Mouse (Mus musculus) megakaryocyte progenitor cell, adult 5-6 weeks (primary cell): ENCODE data around the gene Mtor. TPM values are rescaled to one million over a fixed set of nuclear protein-coding genes. Genes with fewer than 3 reads are reported as not detected.

ENCODE experiments used
- ATAC-seq: replicated peaks from 2 replicates; pipeline ENCODE4 v1.8.0; 2016; ENCODE audit warnings: mild to moderate bottlenecking, moderate TSS enrichment, inconsistent platforms; ENCODE audit not compliant: poor library complexity
- total RNA-seq, 2 experiments: library from RNA; stranded (forward) in 1 of 2; stranded (reverse) in 1 of 2; fragments of 157-497, 149-512 nt in 1 of 2; fragments of 200-1000 nt in 1 of 2; gene quantifications; 2 replicates each; pipeline versions ENCODE4 v1.2.3 to v1.2.4; 2015 to 2017

Mtor gene
- 23.2 and 23.5 TPM in 2 replicates for total RNA-seq (2015)
- total RNA-seq (2017) = 14.7 and 17.9 TPM in 2 replicates

DNA sequence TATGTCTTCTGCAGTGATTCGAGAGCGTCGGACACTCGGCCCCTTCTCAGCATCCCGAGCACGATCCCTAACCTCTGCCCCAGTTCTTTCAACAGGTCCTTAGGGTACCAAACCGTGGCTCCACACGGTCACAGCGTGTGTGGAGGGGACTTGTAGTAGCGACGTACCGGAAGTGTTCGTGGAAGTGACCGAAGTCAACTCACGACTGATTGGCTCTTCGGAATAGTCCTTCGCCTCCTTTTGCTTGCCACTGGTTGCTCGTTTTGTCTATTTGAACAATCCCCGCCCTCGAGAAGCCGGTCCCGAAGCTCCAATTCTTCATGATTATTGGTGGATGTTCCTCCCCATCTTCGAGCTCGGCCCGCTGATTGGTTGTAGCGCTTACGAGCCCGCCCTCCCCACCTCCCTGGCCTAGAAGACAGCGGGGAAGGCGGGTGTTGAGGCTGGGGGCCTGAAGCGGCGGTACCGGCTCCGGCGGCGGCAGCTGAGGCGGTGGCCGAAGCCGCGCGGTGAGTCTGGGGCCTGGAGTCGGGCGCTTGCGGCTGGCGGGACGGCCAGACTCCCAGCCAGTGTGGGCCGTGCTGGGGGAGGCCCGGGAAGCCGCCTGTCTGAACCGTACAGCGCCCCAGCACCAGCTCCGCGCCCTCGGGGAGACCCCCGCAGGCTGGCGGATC lies at the start of gene Mtor:
Gene Mtor, plus strand, starts transcription at position 433 of the 674 bp plus-strand sequence.
- ATAC-seq = peak; percentile 85

GRCm38 (mm10) chr4:148399437-148400094 lies 48.8 kb upstream of the Mtor start:
- no peak for ATAC-seq

GRCm38 (mm10) chr4:148403402-148403801 lies 45.0 kb upstream of the Mtor start:
- no peak for ATAC-seq

- ATAC-seq = no peak
Measured at GRCm38 (mm10) chr4:148404748-148405147, 43.7 kb upstream of the Mtor start.

GRCm38 (mm10) chr4:148405255-148405788 lies 43.1 kb upstream of the Mtor start:
- no peak for ATAC-seq

DNA sequence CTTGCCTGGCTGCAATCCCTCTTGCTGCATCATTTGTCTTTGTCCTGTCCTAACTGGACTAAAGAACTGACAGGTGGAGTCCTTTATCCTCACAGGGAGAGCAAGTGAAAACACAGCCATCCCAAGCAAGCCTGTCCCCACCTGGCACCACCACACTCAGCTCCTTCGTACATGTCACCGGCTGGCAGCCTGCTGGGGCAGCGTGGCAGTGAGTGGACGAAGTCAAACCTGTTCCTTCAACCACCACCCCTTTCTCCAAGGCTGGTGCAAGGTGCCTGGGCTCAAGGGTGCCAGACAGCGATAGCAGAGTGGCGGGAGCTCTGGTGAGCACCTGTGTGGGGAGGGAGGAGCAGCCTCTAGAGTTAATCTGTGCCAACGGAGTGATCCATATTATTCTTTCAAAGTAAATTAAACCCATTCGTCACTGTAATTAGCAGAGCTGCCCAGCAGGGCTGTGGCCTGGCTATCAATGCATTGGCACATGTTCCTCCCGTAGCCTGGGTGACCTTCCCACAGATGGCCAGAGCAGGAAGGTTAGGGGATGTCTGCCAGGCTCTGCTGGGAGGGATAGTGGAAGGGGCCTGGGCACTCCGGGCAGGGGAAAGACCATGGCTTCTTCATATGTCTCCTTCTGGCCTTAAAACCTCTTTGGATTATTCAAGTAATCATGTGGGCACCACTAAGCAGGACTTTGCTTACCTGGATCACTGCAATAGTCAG lies 40.0 kb upstream of the Mtor start:
- ATAC-seq = no peak

GRCm38 (mm10) chr4:148415575-148415974 lies 32.8 kb upstream of the Mtor start:
- no peak for ATAC-seq

DNA sequence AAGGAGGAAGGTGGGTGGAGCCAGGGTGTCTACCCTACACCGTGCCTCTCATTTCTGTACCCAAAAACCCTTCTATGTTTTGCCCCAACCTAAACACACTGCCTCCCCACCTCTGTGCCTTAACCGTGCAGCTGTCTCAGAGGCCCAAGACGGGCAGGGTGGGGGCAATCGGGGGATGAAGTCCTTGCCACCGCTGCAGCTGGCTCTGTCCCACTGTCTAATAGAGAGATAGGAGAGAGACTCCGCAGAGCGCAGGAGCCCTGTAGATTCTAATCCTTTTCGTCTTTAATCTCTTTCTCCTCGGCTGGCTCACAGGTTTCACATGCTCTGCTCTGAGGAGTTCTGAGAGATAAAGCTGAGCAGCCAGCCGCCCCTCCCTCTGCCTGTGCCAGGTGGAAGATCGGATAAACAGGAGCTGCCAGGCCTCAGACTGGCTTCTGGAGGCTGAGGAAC lies 31.3 kb upstream of the Mtor start:
- peak; percentile 85 for ATAC-seq

DNA sequence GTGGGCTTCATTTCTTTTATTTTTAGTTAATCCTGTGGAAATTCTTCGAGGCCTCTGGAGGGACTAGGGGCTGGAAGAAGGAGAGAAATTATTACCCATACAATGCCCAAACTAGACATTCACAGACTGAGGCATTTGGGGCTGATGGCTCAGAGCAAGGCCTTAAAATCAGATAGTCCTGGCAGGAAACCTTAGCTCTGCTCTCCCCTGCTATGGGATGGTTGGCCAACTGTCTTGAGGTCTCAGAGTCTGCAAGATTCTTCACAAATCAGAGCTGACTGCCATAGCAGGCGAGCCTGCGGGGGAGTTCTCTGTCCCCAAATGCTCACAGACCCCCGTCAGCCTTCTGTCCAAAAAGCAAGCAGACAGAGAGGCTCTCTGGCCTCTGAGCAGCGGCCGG lies 30.9 kb upstream of the Mtor start:
- ATAC-seq = peak; percentile 29

- ATAC-seq = no peak
Measured at GRCm38 (mm10) chr4:148426950-148427850, 21.2 kb upstream of the Mtor start.

DNA sequence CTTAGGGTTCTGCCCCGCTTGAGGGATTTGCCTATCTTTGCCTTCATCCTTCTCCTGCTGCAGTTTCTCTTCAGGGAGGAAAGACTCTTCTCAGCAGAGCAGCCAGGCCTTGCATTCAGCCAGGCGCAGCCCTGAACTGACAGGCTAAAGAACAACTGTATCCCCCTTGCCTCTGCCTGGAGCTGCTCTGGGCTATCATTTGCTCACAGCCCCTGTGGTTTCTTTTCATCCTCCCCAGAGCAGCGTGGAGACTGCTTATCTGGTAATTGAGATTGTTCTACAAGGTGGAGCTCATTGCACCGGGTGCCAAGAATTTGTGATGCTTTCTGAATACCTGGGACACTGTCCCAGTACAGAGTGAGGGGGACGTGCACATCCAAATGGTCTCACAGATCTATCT lies 19.9 kb upstream of the Mtor start:
- ATAC-seq = peak; percentile 56

DNA sequence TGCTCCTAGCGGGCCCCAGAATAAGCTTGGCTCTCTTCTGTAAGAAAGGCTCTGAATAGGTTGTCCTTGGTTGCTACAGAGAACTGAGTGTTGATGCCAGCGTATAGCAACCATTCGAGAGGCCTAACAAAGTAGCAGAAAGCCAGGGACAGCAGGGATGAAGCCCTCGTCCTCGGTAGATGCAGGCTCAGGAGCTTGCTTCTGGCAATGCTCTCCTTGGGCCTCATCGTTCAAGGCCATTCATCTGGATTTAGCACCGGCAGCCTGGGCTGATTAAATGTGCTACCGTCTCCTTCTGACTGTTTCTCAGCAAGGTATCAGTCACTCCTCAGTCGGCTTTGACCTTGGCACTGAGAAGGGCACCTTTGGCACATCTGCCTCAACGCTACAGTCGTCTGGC lies 19.3 kb upstream of the Mtor start:
- ATAC-seq = no peak

DNA sequence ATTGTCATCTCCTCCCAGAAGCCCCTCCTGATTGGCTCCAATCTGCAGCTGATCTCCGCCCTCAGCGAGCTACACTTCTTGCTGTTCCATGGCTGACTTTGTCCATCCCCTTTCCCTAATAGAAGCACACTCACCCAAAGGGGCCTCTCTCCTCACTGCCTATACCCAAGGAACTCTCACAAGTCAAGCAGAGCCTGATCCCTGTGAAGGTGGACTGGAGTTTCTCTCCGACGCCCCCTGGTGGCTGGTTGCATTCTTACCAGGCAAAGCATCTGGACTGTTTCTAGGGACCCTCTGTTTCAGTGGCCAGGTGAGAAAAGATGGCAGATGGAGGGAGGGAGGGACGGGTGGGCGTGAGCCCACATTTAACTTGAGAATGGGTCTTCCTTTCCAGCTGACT lies 18.7 kb upstream of the Mtor start:
- peak; percentile 61 for ATAC-seq

DNA sequence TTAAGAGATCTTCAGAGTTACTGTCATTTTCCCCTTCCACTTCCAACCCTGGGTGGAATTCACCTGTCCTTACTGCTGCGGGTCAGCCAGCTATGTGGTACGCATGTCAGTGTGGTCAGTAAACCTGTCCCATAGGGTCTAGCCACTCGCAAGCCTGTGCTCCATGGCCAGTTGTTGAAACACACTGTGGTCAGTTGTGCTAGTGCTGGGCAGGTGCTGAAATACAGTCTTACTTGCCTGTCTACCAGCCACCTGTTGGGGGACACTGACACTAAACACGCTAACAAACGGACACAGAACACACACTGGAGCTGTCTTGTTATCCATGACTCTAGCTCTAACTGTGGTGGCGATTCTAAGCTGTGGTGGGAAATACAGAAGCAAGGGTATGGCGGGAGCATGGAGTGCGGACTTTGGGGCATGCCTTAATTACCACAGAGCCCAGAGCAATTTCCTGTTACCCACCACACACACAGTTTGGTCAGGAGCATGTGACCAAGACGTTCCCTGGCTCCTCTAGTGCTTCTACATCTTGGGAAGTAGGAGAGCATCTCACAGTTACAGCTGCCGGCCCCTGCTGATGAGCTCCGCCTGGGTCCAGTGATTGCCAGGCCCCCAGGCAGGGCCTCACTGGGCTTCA lies 17.4 kb upstream of the Mtor start:
- peak; percentile 59 for ATAC-seq

GRCm38 (mm10) chr4:148432488-148432887 lies 15.9 kb upstream of the Mtor start:
- ATAC-seq = no peak

GRCm38 (mm10) chr4:148433336-148433735 lies 15.1 kb upstream of the Mtor start:
- ATAC-seq = no peak

DNA sequence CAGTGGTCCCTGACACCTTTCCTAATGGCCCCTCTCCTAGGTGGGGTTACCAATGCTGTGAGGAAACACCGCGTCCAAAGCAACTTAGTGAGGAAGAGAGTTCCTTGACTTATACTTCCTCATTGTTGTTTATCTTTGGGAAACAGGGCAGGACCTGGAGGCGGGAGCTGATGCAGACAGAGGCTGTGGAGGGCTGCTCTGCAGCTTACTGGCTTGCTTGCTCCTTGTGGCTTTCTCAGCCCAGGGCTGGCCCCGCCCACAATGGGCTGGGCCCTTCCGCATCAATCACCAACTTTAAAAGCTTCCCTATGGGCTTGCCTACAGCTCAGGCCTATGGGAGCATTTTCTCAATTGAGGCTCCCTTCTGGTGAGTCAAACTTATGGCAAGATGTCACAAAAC lies 14.6 kb upstream of the Mtor start:
- no peak for ATAC-seq

DNA sequence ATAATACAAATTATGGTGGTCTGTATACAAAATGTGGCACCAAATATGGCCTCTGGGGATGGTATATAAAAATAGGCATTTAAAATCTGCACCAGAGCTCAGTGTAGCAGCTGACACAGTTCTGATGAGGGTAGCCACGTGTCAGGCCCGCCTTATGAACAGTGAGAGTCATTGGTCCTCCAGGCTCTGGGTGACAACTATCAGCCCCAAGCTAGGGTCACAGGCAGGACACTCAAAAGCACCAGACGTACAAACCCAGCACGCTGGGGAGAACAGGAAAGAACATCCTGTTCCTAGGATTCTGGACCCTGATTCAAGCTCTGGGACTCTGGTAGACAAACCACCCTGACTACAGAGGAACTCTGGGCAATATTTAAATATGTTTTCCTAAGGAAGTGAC lies 13.9 kb upstream of the Mtor start:
- ATAC-seq = no peak

DNA sequence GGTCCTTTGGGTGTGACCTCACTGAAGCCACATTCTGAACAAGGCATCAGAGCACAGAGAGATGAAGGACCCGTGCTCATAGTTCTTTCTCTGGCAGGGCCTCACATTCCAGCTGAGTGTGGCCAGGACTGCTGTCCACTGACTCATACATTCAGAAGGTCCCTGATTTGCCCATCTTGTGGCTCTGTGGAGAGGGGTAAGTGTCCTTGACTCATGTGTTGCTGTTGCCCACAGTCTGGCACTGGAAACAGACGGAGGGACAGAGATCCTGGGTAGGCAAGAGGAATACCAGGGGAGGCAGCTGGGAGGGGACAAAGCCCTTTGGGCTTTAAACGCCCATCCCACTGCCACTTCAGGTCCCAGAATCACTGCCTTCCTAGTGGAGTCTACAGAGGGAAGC lies 13.3 kb upstream of the Mtor start:
- ATAC-seq = no peak
